In genomic region chr2:49358839-49359520, GRCm38 (mm10) we compare ENCODE assay signal across 9 mouse cellular contexts.
DNase-seq lines count a peak whose midpoint lies in the region; ATAC-seq lines count a peak whose summit lies in the region.
"Had no signal": no experiment of that assay in that cellular context is flagged by ENCODE, and none has a peak within 500 bp of the region (broad histone marks: within the 10 kb centered on the region; RNA-seq: fewer than 3 reads in every experiment).

No protein-coding gene starts in this region.

- 0 out of 2 replicates have a peak, but pooled peaks have one; percentile 30 for ATAC-seq in midbrain, embryonic 11.5 days (ENCODE audit: low FRiP score)
- no peak for ATAC-seq in midbrain, embryonic 13.5 days

- H3K9me3 ChIP-seq in midbrain, embryonic 11.5 days (ENCODE audit: control insufficient read depth, low read length), result no peaks in the 10 kb centered on the region
- H3K9me3 ChIP-seq in midbrain, embryonic 13.5 days, result no peaks in the 10 kb centered on the region
- H3K9me3 ChIP-seq: liver, embryonic 15.5 days had no signal

- 71% methylated on average over 4 of the region's 4 CpGs for WGBS in midbrain, embryonic 11.5 days
- 66% methylated on average over 4 of the region's 4 CpGs for WGBS in midbrain, embryonic 13.5 days

- no peaks in the 10 kb centered on the region for H3K36me3 ChIP-seq in midbrain, embryonic 11.5 days (ENCODE audit: control insufficient read depth, insufficient read depth, low read length)
- no peaks in the 10 kb centered on the region for H3K36me3 ChIP-seq in midbrain, embryonic 13.5 days
- H3K36me3 ChIP-seq: liver, embryonic 15.5 days had no signal

- no peak overlapping the region for H3K9ac ChIP-seq in midbrain, embryonic 11.5 days (ENCODE audit: low read length)
- no peak overlapping the region for H3K9ac ChIP-seq in midbrain, embryonic 13.5 days (replicated peaks)
- H3K9ac ChIP-seq: liver, embryonic 15.5 days had no signal

- no peaks in the 10 kb centered on the region for H3K27me3 ChIP-seq in midbrain, embryonic 11.5 days (ENCODE audit: control insufficient read depth, insufficient read depth, low read length)
- no peaks in the 10 kb centered on the region for H3K27me3 ChIP-seq in midbrain, embryonic 13.5 days
- H3K27me3 ChIP-seq: liver, embryonic 15.5 days had no signal

- H3K4me2 ChIP-seq in midbrain, embryonic 11.5 days, result no peak overlapping the region
- H3K4me2 ChIP-seq in midbrain, embryonic 13.5 days (replicated peaks), result no peak overlapping the region
- H3K4me2 ChIP-seq: liver, embryonic 15.5 days had no signal

- H3K4me1 ChIP-seq in midbrain, embryonic 11.5 days (ENCODE audit: control insufficient read depth, insufficient read depth, low read length), result no peaks in the 10 kb centered on the region
- no peaks in the 10 kb centered on the region for H3K4me1 ChIP-seq in midbrain, embryonic 13.5 days (replicated peaks)
- H3K4me1 ChIP-seq: liver, embryonic 15.5 days had no signal

- no peak for DNase-seq in midbrain, embryonic 11.5 days (ENCODE audit: low spot score, missing footprints)
- DNase-seq in R1 (ENCODE audit: low read depth, low spot score), result peak; percentile 64
- peak; percentile 5 for DNase-seq in cerebellum, adult 9-11 months
- DNase-seq in heart, postnatal 10 days, result peak; percentile 50 to 66
- peak; percentile 11 to 39 for DNase-seq in layer of hippocampus, postnatal 10 days (ENCODE audit: low spot score in 2 of 2)
- DNase-seq in ovary, postnatal 14 days (ENCODE audit: low spot score), result peak; percentile 33
- DNase-seq in right cerebral cortex, postnatal 25 days, result no peak

- no peak overlapping the region for H3K27ac ChIP-seq in midbrain, embryonic 11.5 days (ENCODE audit: low read depth, low read length)
- no peak overlapping the region for H3K27ac ChIP-seq in midbrain, embryonic 13.5 days
- H3K27ac ChIP-seq: liver, embryonic 15.5 days had no signal

- no peak overlapping the region for H3K4me3 ChIP-seq in midbrain, embryonic 11.5 days (ENCODE audit: low read depth, low read length)
- H3K4me3 ChIP-seq in midbrain, embryonic 13.5 days (replicated peaks), result no peak overlapping the region
- H3K4me3 ChIP-seq: liver, embryonic 15.5 days had no signal

- intact Hi-C loops in heart, postnatal 10 days (cut with DNase I), result loop anchor here (2.0 to 5.0 kb wide), 3 partner anchors 368 to 913 kb away; no protein-coding TSS in a partner anchor

Comparison
In these comparisons a context has a peak if more than half of its experiments do, and no peak if none do; other contexts are left out.
1. DNase-seq: peak in R1 (single experiment), cerebellum, adult 9-11 months (single experiment), heart, postnatal 10 days (2 of 2), layer of hippocampus, postnatal 10 days (2 of 2) and ovary, postnatal 14 days (single experiment); none in midbrain, embryonic 11.5 days (single experiment) and right cerebral cortex, postnatal 25 days (single experiment).